Mouse (Mus musculus) adrenal gland (tissue): ENCODE measurements around the gene Dtd1.

ENCODE experiments used
- intact Hi-C: fragments of 180-260 bp; cut with DNase I; formaldehyde crosslinking; loops from one replicate; pipeline ENCODE4 v1.15.1; 2025

Dtd1 gene

GRCm38 (mm10) chr2:144637671-144638395 is 38.1 kb downstream of the Dtd1 start:
- intact Hi-C loops: loop anchor here (2.0 to 10.0 kb wide), 5 partner anchors 231 to 949 kb away; partner anchors contain the start of gene Slc24a3

DNA sequence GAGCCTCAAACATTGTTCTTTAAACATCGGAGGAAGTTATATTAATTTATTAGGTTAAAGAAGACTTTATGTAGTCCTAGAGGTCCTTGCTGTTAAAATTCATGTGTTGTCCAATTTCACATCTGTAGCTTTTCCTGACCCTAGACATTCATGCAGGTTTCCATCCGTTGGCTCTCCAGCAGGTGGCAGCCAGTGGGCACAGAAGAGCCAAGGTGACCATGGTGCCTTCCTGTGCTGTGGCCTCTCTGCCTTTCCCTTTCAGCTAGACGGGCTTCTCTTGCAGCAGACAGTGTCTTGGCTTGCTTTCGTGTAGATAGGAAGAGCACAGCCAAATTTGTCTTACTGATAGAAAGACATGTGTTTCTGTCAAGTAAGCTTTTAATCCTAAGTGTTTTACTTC is 39.0 kb downstream of the Dtd1 start:
- intact Hi-C loops: loop anchor here (5.0 to 10.0 kb wide), 4 partner anchors 476 to 949 kb away; partner anchors contain the start of gene Slc24a3

GRCm38 (mm10) chr2:144640101-144640500 is 40.4 kb downstream of the Dtd1 start:
- intact Hi-C loops: no loop called here

GRCm38 (mm10) chr2:144641991-144642390 is 42.3 kb downstream of the Dtd1 start:
- intact Hi-C loops: no loop called here

GRCm38 (mm10) chr2:144646360-144646759 is 46.7 kb downstream of the Dtd1 start:
- intact Hi-C loops: no loop called here

- intact Hi-C loops: no loop called here
Observed at GRCm38 (mm10) chr2:144647151-144647550, 47.5 kb downstream of the Dtd1 start.

DNA sequence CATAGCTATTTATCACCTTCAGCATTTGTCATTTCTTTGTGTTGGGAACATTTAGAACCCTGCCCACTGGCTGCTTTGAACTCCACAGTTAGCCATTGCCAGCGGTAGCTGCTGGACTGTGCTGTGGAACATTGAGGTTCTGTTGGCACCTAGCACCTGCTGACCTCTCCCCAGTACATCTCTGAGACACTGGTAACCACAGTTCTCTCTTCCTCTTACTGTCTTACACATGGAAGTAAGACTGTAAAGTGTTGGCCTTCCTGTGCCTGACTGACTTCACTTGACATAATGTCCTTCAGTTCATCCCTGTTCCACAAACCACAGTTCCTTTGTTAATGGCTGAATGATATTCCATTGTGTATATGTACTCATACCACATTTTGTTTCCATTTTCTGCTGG is 50.3 kb downstream of the Dtd1 start:
- intact Hi-C loops: no loop called here

DNA sequence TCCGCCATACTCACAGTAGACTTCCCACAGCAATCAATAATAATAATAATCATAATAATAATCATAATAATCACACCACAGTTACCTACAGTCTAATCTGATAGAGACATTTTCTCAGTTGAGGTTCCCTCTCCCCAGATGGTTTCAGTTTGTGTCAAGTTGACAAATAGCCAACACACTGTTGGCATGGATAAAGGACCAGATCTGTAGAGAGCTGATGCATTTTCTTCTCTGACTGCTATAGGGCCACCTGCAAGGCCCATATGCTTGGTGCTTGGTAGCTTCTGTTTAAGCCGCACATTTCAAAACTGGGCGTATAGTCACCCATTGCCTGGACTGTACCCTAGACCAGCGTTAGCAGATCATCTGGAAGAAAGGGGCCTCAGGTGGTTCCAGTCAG is 53.1 kb downstream of the Dtd1 start:
- intact Hi-C loops: no loop called here

DNA sequence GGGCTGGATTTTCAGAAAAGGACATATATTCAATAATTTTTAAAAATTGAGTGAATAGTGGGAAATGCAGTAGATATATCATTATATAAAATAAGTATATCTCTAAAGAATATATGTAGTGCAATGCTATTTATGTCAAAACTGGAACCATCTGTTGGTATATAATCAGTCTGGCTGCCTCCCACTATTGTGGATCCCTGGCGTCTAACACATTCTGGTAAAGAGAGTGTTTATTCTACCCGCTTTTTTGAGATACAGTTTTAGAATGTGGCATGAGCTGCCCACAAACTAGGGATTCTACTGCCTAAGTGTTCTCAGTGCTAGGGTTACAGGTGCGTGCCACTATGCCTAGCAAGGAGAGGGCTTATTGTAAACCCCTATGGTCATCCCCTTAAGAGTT is 55.6 kb downstream of the Dtd1 start:
- intact Hi-C loops: no loop called here

DNA sequence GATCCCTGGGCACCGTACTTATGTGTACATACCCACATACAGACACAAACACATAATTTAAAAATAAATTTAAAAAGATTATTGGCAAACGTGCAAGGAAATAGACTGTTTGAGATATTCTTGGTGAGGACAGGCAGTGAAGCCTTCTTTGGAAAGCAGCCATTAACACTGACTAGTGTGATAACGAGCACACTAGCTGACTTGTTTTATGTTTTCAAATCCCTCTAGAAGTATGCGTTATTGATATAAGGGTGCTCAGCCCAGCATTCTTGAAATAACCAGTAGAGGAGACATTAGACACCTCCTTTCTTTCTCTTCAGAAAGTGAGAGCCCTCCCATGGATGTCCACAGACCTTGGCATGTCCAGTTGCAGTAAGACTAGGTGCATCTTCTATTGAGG is 68.8 kb downstream of the Dtd1 start:
- intact Hi-C loops: no loop called here

DNA sequence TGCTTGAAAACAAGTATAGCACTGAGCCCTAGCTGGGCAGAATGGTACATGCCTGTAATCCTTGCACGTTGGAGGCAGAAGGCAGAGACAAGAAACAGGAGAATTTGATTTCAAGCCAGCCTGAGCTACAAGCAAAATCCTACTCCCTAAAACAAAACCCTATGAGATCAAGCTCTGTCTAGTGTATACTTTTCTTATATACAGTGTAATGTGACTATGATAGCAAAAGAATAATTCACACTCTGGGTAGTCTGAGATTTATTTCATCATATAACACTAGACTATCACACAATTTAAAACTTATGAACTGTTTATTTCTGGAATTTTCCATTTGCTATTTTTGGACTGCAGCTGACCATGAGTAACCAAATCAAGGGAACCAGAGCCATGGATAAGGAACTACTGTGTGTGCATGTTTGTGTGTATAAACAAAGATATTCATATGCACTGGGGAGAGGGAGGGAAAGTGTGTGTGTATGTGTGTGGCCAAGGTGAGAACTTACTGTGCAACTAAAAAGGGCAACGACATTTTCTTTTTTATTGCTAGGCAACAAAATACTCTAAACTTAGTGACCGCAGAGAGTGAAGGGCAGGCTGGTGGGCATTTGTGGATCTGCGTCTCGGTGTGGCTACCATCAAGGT is 70.7 kb downstream of the Dtd1 start:
- intact Hi-C loops: no loop called here

DNA sequence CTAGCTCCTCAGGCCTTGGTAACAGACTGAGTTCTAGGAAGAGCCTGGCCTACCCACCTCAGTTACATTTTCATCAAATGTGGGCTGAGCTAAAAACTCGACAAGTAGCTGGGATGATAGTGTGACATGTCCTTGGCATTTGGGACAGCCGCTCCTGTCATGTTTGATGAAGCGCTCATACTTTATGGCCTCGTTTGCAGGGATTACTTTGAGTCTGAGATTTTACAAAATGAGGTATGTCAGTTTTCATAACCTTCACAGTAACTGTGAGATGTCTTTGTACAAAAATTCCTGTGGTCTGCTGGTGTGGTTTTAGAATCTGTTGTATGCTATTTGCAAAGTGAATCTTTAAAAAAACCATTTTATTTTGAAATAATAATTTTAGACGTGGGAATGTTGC is 72.7 kb downstream of the Dtd1 start:
- intact Hi-C loops: no loop called here

DNA sequence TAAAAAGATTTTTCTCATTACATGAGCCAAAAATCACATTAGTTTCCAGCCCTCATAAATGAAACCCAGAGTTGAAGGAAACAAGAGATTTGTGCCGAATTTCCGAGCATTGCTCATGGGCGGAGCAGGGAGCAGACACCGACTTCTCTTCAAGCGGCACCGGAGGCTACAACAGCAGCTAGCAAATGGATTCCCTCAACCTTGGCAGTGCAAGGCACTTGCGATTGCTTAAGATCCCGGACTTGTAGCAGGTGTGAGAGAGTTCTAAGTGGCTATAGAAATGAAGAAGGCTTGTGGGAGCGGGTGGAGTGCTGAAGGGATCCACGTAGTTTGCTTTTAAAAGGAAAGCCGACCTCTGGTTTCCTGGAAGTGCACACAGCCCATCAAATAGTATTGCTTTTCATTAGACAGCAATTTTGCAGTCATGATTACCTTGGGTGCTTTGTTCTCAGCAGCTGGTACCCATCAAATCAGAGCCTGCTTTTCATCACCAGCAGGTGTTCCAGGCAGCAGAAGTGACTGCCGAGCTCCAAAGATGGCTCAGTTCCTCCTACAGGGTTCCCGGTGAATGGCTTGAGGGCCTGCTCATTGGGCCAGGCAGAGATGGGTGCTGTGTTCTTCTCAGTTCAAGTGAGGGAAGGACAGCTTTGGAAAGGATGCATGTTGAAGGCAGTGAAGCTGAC is 77.0 kb downstream of the Dtd1 start:
- intact Hi-C loops: no loop called here

DNA sequence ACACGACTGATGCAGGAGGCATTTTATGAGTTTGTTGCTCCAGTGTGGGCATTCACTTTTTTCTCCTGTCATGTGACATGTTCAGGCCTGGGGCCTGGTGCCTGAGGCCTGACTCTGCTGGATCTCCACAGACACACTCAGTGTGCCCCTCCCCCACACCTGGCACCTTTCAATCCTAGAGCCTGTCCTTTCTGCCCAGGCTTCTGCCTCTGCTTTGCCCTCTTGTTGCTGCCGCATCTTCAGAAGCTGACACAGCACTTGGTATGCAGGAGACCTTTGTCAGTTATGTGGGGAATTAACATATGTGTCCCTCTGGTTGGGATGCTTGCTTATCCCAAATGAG is 77.5 kb downstream of the Dtd1 start:
- intact Hi-C loops: no loop called here

DNA sequence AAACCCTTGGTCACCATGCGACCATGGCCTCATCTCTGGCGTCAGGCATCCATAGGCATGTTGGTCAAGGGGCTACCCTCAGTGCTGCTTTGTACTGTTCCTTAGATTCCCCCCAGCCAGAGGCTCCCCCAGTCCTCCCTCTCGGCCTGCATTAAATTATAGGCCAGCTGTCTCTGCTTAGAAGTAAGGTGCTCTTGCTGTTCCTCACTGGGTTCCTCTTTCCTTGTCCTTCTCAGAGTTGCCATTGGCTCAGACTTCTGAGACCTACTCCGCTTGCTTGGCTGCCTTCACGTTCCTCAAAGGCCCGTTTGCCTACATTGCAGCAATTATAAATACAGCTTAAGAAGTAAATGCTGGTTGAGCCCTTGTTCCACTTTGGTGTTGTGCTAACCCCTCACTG is 79.1 kb downstream of the Dtd1 start:
- intact Hi-C loops: no loop called here

DNA sequence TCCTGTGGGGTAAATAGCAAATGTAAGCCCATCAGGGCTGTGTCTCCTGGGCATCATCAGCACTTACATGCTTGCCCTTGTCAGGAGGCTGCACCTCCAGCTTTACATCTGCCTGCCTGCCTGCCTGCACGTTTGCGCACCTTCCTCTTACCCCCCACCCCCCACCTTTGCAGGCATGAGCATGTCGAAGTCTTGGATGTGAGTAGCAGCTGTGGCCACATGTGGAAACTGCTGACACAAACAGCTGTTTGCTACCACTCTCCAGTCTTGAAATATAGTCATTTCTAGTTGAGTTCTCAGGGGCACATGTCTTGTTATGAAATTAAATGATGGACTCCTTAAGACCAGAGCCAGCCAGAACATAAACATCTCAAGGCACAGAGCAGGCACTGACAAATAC is 79.7 kb downstream of the Dtd1 start:
- intact Hi-C loops: no loop called here

GRCm38 (mm10) chr2:144692219-144692732 is 92.6 kb downstream of the Dtd1 start:
- intact Hi-C loops: no loop called here

DNA sequence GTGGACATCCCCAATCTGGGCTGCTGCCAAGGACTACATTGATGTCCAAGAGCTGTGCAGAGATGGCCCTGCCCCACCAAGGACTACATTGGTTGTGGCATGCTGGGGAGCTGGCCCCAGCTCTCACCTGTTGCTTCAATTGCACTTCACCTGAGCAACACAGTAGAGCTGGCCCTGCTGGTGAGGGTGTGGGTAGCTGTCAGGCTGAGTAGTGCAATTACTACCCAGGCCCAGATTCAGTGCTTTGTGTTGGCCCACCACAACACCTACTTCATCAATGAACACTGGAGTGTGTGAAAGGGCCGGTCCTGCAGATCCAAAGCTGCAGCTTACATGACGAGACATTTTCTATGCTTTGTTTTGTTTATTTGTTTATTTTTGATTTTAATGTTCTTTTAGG is 93.1 kb downstream of the Dtd1 start:
- intact Hi-C loops: no loop called here

GRCm38 (mm10) chr2:144694923-144695322 is 95.2 kb downstream of the Dtd1 start:
- intact Hi-C loops: no loop called here

- intact Hi-C loops: no loop called here
Observed at GRCm38 (mm10) chr2:144698046-144698445, 98.3 kb downstream of the Dtd1 start.

GRCm38 (mm10) chr2:144700608-144701007 is 100.9 kb downstream of the Dtd1 start:
- intact Hi-C loops: no loop called here

DNA sequence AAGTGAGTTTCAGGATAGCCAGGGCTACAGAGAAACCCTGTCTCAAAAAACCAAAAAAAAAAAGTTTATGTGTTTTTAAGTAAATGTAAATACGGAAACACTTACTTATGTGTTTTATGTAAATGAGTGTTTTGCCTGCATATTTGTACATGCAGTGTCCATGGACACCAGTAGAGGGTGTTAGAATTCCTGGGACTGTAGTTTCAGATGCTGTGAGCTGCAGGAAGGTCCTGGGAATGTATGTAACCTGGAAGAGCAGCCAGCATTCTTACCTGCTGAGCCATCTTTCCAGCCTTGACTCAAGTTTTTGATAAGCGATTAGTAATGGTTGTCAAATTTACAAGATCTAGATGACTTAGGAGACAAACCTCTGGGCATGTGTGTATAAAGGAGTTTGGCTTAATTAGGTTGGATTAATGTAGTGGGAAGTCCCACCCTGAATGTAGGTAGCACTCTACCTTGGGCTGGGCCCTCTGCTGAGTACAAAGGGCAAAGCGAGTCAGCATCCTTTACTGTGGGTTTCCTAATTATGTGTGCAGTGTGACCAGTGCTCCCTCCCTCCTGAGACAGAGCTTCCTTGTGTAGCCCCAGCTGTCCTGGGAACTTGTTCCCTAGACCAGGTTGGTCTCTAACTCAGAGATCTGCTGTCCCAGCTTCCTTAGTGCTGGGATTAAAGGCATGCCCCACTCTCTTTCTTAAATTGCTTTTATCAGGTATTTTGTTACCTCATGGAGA is 101.9 kb downstream of the Dtd1 start:
- intact Hi-C loops: no loop called here
